Mouse (Mus musculus) neural tube, embryonic 14.5 days (tissue): ENCODE measurements around the gene Naaa. TPM values are rescaled to one million over a fixed set of nuclear protein-coding genes. Genes with fewer than 3 reads are reported as not detected.

Experiments
- ATAC-seq: fragments of 200-750 bp; cut with Nextera tagmentation; 2 replicates; pipeline ENCODE4 v1.8.0; 2017; ENCODE audit warnings: low read depth, mild to moderate bottlenecking, moderate TSS enrichment, moderate library complexity
- H3K27ac ChIP-seq: fragments of 300-500 bp; sonication (generic); 2 replicates; pipeline ENCODE4 v1.5.1; 2014; ENCODE audit warnings: low read depth, mild to moderate bottlenecking, control low read depth, low read length, moderate library complexity, mixed read lengths
- H3K27me3 ChIP-seq: fragments of 300-500 bp; sonication (generic); 2 replicates; pipeline ENCODE4 v1.6.1; 2014; ENCODE audit warnings: low read length; ENCODE audit not compliant: control insufficient read depth, insufficient read depth
- H3K36me3 ChIP-seq: fragments of 300-500 bp; sonication (generic); 2 replicates; pipeline ENCODE4 v1.6.1; 2014; ENCODE audit warnings: low read length, mixed read lengths; ENCODE audit not compliant: control insufficient read depth, insufficient read depth
- H3K4me1 ChIP-seq: fragments of 300-500 bp; sonication (generic); 2 replicates; pipeline ENCODE4 v1.6.1; 2014; ENCODE audit warnings: low read length; ENCODE audit not compliant: control insufficient read depth, insufficient read depth
- H3K4me2 ChIP-seq: fragments of 300-500 bp; sonication (generic); 2 replicates; pipeline ENCODE4 v1.6.1; 2014; ENCODE audit warnings: mild to moderate bottlenecking, low read depth, low read length, control low read depth
- H3K4me3 ChIP-seq: fragments of 300-500 bp; sonication (generic); 2 replicates; pipeline ENCODE4 v1.5.1; 2014; ENCODE audit warnings: low read depth, low read length, control low read depth, mixed read lengths
- H3K9ac ChIP-seq: fragments of 300-500 bp; sonication (generic); replicated peaks from 2 replicates; pipeline ENCODE4 v1.6.1; 2014; ENCODE audit warnings: low read depth, mild to moderate bottlenecking, control low read depth, low read length, mixed read lengths
- H3K9me3 ChIP-seq: fragments of 300-500 bp; sonication (generic); 2 replicates; pipeline ENCODE4 v1.6.1; 2016; ENCODE audit warnings: low read length; ENCODE audit not compliant: control insufficient read depth
- WGBS: fragments of 180-500 bp; shearing (Covaris S2); extraction: QIAGEN DNeasy Blood & Tissue Kit; methylation state at CpG from one replicate; pipeline ENCODE4 v1.1.7; 2014; 5-methylcytosine and 5-hydroxymethylcytosine counted together
- polyA plus RNA-seq: library from polyadenylated mRNA; unstranded; fragments of >200 nt; fragmentation: Nextera tagmentation; extraction: Ambion mirVana; gene quantifications from 2 replicates; pipeline ENCODE4 v1.2.1, GENCODE M21; 2014

Gene Naaa
- polyA plus RNA-seq, 1 experiment from 2014 or later, result 23.1 TPM

GRCm38 (mm10) chr5:92312046-92312715 lies 34.2 kb upstream of the Naaa start:
- Histone ChIP-seq H3K4me2 (no peak overlapping the region), H3K27me3 (no peaks in the 10 kb centered on the region; the same call in 1 of the 2 replicates), H3K4me1 (no peaks in the 10 kb centered on the region; the same call in 1 of the 2 replicates), H3K36me3 (no peaks in the 10 kb centered on the region), H3K9ac (no peak overlapping the region), H3K9me3 (no peaks in the 10 kb centered on the region), H3K27ac (no peak overlapping the region), H3K4me3 (no peak overlapping the region)
- no peak for ATAC-seq
- 15% methylated on average over 13 of the region's 13 CpGs for WGBS

DNA sequence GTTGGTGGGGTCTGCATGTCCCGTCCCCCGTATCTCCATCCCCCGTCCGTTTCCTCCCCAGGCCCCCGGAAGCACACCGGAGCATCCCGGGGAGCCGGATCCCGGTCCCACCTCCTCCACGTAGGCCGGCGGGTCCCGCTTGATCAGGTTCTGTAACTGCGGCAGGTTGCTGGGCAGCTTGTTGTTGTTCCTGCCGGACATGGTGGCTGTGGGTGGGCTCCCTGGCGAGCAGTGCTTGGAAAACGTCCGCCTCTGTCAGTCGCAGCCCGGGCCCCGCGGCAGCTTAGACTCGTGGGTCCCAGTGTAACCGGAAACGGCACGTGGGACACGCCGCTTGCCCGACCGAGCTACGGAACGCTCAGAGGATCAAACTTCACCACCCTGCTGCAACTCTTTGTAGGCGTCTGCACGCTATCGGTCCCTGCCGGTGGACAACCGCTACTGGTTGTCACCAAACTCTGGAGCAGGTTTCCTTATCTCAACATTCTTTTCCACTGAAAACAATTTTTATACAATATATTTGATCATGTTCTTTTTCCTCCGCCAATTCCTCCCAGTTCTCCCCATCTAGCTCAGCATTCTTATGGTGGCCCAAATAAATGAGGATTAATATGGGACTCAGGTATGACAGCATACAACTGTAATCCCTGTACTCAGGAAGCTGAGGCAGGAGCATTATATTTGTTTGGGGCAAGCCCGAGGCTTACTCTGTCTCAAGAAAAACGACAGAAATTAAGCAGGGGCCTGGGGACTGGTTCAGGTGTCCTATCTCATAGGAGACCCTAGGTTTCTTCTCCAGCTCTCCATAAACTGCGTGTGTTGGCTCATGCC lies 31.9 kb upstream of the Naaa start, which contains the start of gene Sdad1:
TSS of gene Sdad1 (minus strand) at position 799 of the 831 bp plus-strand sequence.
- Histone ChIP-seq H3K4me1 (no peaks in the 10 kb centered on the region; the same call in 1 of the 2 replicates), H3K27me3 (no peaks in the 10 kb centered on the region; the same call in 1 of the 2 replicates), H3K9ac (peak within 1 kb of the TSS; percentile 62), H3K36me3 (peaks cover 3% of the 10 kb centered on the region), H3K9me3 (no peaks in the 10 kb centered on the region), H3K4me3 (peak within 1 kb of the TSS; percentile 78), H3K4me2 (peak within 1 kb of the TSS; percentile 70), H3K27ac (no peak within 1 kb of the TSS)
- ATAC-seq, result peak; percentile 97
- 3% methylated on average over 41 of the region's 41 CpGs for WGBS

GRCm38 (mm10) chr5:92304291-92304690 lies 26.3 kb upstream of the Naaa start:
- Histone ChIP-seq H3K36me3 (peaks cover 42% of the 10 kb centered on the region), H3K9me3 (no peaks in the 10 kb centered on the region), H3K27me3 (no peaks in the 10 kb centered on the region; the same call in 1 of the 2 replicates), H3K27ac (no peak overlapping the region), H3K9ac (no peak overlapping the region), H3K4me1 (no peaks in the 10 kb centered on the region; the same call in 1 of the 2 replicates), H3K4me3 (no peak overlapping the region), H3K4me2 (no peak overlapping the region)
- WGBS, result 87% methylated on average over 3 of the region's 3 CpGs
- no peak for ATAC-seq

- Histone ChIP-seq H3K9ac (no peak overlapping the region), H3K27me3 (no peaks in the 10 kb centered on the region), H3K9me3 (no peaks in the 10 kb centered on the region), H3K27ac (no peak overlapping the region), H3K4me1 (no peaks in the 10 kb centered on the region), H3K36me3 (peaks cover 49% of the 10 kb centered on the region), H3K4me2 (no peak overlapping the region), H3K4me3 (no peak overlapping the region)
- no peak for ATAC-seq
- 93% methylated on average over 13 of the region's 13 CpGs for WGBS
Observed at GRCm38 (mm10) chr5:92302149-92302840, 24.3 kb upstream of the Naaa start.

GRCm38 (mm10) chr5:92294525-92294924 lies 16.6 kb upstream of the Naaa start:
- no peaks in the 10 kb centered on the region for H3K27me3 ChIP-seq
- no peak overlapping the region for H3K27ac ChIP-seq
- no peaks in the 10 kb centered on the region for H3K4me1 ChIP-seq
- H3K4me3 ChIP-seq, result no peak overlapping the region
- no peak overlapping the region for H3K9ac ChIP-seq
- H3K36me3 ChIP-seq, result peaks cover 66% of the 10 kb centered on the region
- no peak for ATAC-seq
- WGBS, result 90% methylated on average over 2 of the region's 2 CpGs
- no peaks in the 10 kb centered on the region for H3K9me3 ChIP-seq
- no peak overlapping the region for H3K4me2 ChIP-seq

GRCm38 (mm10) chr5:92291652-92292414 lies 13.9 kb upstream of the Naaa start:
- ATAC-seq, result no peak
- WGBS, result 92% methylated on average over 6 of the region's 6 CpGs
- no peaks in the 10 kb centered on the region for H3K4me1 ChIP-seq
- H3K27me3 ChIP-seq, result no peaks in the 10 kb centered on the region
- no peak overlapping the region for H3K4me3 ChIP-seq
- H3K36me3 ChIP-seq, result peaks cover 69% of the 10 kb centered on the region
- no peak overlapping the region for H3K9ac ChIP-seq
- H3K9me3 ChIP-seq, result no peaks in the 10 kb centered on the region
- H3K27ac ChIP-seq, result no peak overlapping the region
- no peak overlapping the region for H3K4me2 ChIP-seq

GRCm38 (mm10) chr5:92287840-92288239 lies 9.9 kb upstream of the Naaa start:
- Histone ChIP-seq H3K4me2 (no peak overlapping the region), H3K9ac (no peak overlapping the region), H3K4me3 (no peak overlapping the region), H3K4me1 (no peaks in the 10 kb centered on the region), H3K9me3 (no peaks in the 10 kb centered on the region), H3K27ac (no peak overlapping the region), H3K27me3 (no peaks in the 10 kb centered on the region), H3K36me3 (peaks cover 56% of the 10 kb centered on the region)
- 92% methylated on average over 6 of the region's 6 CpGs for WGBS
- no peak for ATAC-seq

DNA sequence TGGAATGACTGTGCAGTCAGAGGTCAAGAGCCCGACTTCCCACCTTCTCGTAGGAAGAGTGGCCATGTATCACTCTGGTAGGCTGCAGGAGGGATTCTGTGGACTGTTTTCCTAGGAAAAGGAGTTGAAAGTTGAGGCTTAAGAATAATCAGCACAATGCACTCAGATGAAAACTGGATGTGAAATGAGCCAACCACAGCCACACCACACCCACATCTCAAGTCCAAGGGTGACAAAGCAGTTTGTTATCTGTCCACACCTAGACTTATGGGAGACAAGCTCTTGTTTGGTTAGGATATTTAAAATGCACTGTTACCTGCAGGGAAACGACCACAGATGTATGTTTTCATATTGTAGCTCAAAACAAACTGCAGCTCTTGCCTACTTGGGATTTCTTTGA lies 5.1 kb upstream of the Naaa start:
- 78% methylated on average over 3 of the region's 3 CpGs for WGBS
- peaks cover 21% of the 10 kb centered on the region; the same call in 1 of the 2 replicates for H3K36me3 ChIP-seq
- H3K9me3 ChIP-seq, result no peaks in the 10 kb centered on the region
- peaks cover 5% of the 10 kb centered on the region; the same call in 1 of the 2 replicates for H3K4me1 ChIP-seq
- no peaks in the 10 kb centered on the region for H3K27me3 ChIP-seq
- H3K9ac ChIP-seq, result no peak overlapping the region
- H3K4me2 ChIP-seq, result no peak overlapping the region
- no peak overlapping the region for H3K27ac ChIP-seq
- no peak overlapping the region for H3K4me3 ChIP-seq
- ATAC-seq, result no peak
